Mouse (Mus musculus): ENCODE data around the gene Kcnab1. TPM values are rescaled to one million over a fixed set of nuclear protein-coding genes. Genes with fewer than 3 reads are reported as not detected.

The Kcnab1 gene
- polyA plus RNA-seq, 1 experiment from 2014 or later: 16.8 TPM

GRCm38 (mm10) chr3:65220287-65220686 lies 111.1 kb downstream of the Kcnab1 start:
- ATAC-seq (ENCODE audit: low read depth): no peak

GRCm38 (mm10) chr3:65223635-65224034 lies 114.5 kb downstream of the Kcnab1 start:
- H3K9me3 ChIP-seq (ENCODE audit: control insufficient read depth, low read length): no peaks in the 10 kb centered on the region
- ATAC-seq (ENCODE audit: low read depth): no peak
- H3K4me2 ChIP-seq (ENCODE audit: low read depth, low read length): no peak overlapping the region
- no peak overlapping the region for H3K9ac ChIP-seq (replicated peaks; ENCODE audit: low read depth, low read length)
- H3K27me3 ChIP-seq (ENCODE audit: control insufficient read depth, insufficient read depth, low read length): no peaks in the 10 kb centered on the region
- H3K4me3 ChIP-seq (ENCODE audit: low read depth, low read length): no peak overlapping the region
- no peak overlapping the region for H3K27ac ChIP-seq (ENCODE audit: low read depth, low read length)
- H3K36me3 ChIP-seq (ENCODE audit: control insufficient read depth, insufficient read depth, low read length): no peaks in the 10 kb centered on the region
- WGBS: 94% methylated on average over 2 of the region's 2 CpGs
- H3K4me1 ChIP-seq (ENCODE audit: control insufficient read depth, insufficient read depth, low read length): no peaks in the 10 kb centered on the region

More at GRCm38 (mm10) chr3:65220287-65220686, 111.1 kb downstream of the Kcnab1 start:
- Histone ChIP-seq H3K36me3 (ENCODE audit: control insufficient read depth, insufficient read depth, low read length) (no peaks in the 10 kb centered on the region), H3K4me2 (ENCODE audit: low read depth, low read length) (no peak overlapping the region), H3K4me3 (ENCODE audit: low read depth, low read length) (no peak overlapping the region), H3K9ac (replicated peaks; ENCODE audit: low read depth, low read length) (no peak overlapping the region), H3K27me3 (ENCODE audit: control insufficient read depth, insufficient read depth, low read length) (no peaks in the 10 kb centered on the region), H3K9me3 (ENCODE audit: control insufficient read depth, low read length) (no peaks in the 10 kb centered on the region), H3K4me1 (ENCODE audit: control insufficient read depth, insufficient read depth, low read length) (no peaks in the 10 kb centered on the region), H3K27ac (ENCODE audit: low read depth, low read length) (no peak overlapping the region)

- Histone ChIP-seq H3K4me2 (ENCODE audit: low read depth, low read length) (no peak overlapping the region), H3K27ac (ENCODE audit: low read depth, low read length) (no peak overlapping the region), H3K9ac (replicated peaks; ENCODE audit: low read depth, low read length) (no peak overlapping the region), H3K27me3 (ENCODE audit: control insufficient read depth, insufficient read depth, low read length) (no peaks in the 10 kb centered on the region), H3K4me3 (ENCODE audit: low read depth, low read length) (no peak overlapping the region), H3K36me3 (ENCODE audit: control insufficient read depth, insufficient read depth, low read length) (no peaks in the 10 kb centered on the region), H3K9me3 (ENCODE audit: control insufficient read depth, low read length) (peaks cover 1% of the 10 kb centered on the region; the same call in 1 of the 2 replicates), H3K4me1 (ENCODE audit: control insufficient read depth, insufficient read depth, low read length) (no peaks in the 10 kb centered on the region)
- ATAC-seq (ENCODE audit: low read depth): peak; percentile 51; the same call in 1 of the 2 replicates
- WGBS: 52% methylated on average over 1 of the region's 1 CpGs
Observed at GRCm38 (mm10) chr3:65230978-65231377, 121.8 kb downstream of the Kcnab1 start.

- 79% methylated on average over 11 of the region's 11 CpGs for WGBS
Observed at GRCm38 (mm10) chr3:65231419-65232090, 122.4 kb downstream of the Kcnab1 start.

GRCm38 (mm10) chr3:65249023-65249422 lies 139.8 kb downstream of the Kcnab1 start:
- no peak overlapping the region for H3K27ac ChIP-seq (ENCODE audit: low read depth, low read length)
- no peak for ATAC-seq (ENCODE audit: low read depth)
- no peak overlapping the region for H3K4me2 ChIP-seq (ENCODE audit: low read depth, low read length)
- no peak overlapping the region for H3K4me3 ChIP-seq (ENCODE audit: low read depth, low read length)
- H3K36me3 ChIP-seq (ENCODE audit: control insufficient read depth, insufficient read depth, low read length): no peaks in the 10 kb centered on the region
- H3K4me1 ChIP-seq (ENCODE audit: control insufficient read depth, insufficient read depth, low read length): no peaks in the 10 kb centered on the region
- no peaks in the 10 kb centered on the region for H3K27me3 ChIP-seq (ENCODE audit: control insufficient read depth, insufficient read depth, low read length)
- no peaks in the 10 kb centered on the region for H3K9me3 ChIP-seq (ENCODE audit: control insufficient read depth, low read length)
- WGBS: 68% methylated on average over 6 of the region's 6 CpGs
- no peak overlapping the region for H3K9ac ChIP-seq (replicated peaks; ENCODE audit: low read depth, low read length)

More at GRCm38 (mm10) chr3:65231419-65232090, 122.4 kb downstream of the Kcnab1 start:
- Histone ChIP-seq H3K4me1 (ENCODE audit: control insufficient read depth, insufficient read depth, low read length) (no peaks in the 10 kb centered on the region), H3K36me3 (ENCODE audit: control insufficient read depth, insufficient read depth, low read length) (no peaks in the 10 kb centered on the region), H3K4me3 (ENCODE audit: low read depth, low read length) (no peak overlapping the region), H3K4me2 (ENCODE audit: low read depth, low read length) (no peak overlapping the region), H3K27me3 (ENCODE audit: control insufficient read depth, insufficient read depth, low read length) (no peaks in the 10 kb centered on the region), H3K9ac (replicated peaks; ENCODE audit: low read depth, low read length) (no peak overlapping the region), H3K27ac (ENCODE audit: low read depth, low read length) (no peak overlapping the region), H3K9me3 (ENCODE audit: control insufficient read depth, low read length) (peaks cover 5% of the 10 kb centered on the region; the same call in 1 of the 2 replicates)
- peak; percentile 41; the same call in 1 of the 2 replicates for ATAC-seq (ENCODE audit: low read depth)

GRCm38 (mm10) chr3:65260521-65260920 lies 151.3 kb downstream of the Kcnab1 start:
- Histone ChIP-seq H3K4me1 (ENCODE audit: control insufficient read depth, insufficient read depth, low read length) (no peaks in the 10 kb centered on the region), H3K27ac (ENCODE audit: low read depth, low read length) (no peak overlapping the region), H3K36me3 (ENCODE audit: control insufficient read depth, insufficient read depth, low read length) (no peaks in the 10 kb centered on the region), H3K4me2 (ENCODE audit: low read depth, low read length) (no peak overlapping the region), H3K27me3 (ENCODE audit: control insufficient read depth, insufficient read depth, low read length) (no peaks in the 10 kb centered on the region), H3K9ac (replicated peaks; ENCODE audit: low read depth, low read length) (no peak overlapping the region), H3K9me3 (ENCODE audit: control insufficient read depth, low read length) (no peaks in the 10 kb centered on the region), H3K4me3 (ENCODE audit: low read depth, low read length) (no peak overlapping the region)
- no peak for ATAC-seq (ENCODE audit: low read depth)
- 93% methylated on average over 4 of the region's 4 CpGs for WGBS

GRCm38 (mm10) chr3:65262506-65263422 lies 153.6 kb downstream of the Kcnab1 start:
- Histone ChIP-seq H3K36me3 (ENCODE audit: control insufficient read depth, insufficient read depth, low read length) (no peaks in the 10 kb centered on the region), H3K4me1 (ENCODE audit: control insufficient read depth, insufficient read depth, low read length) (no peaks in the 10 kb centered on the region), H3K27ac (ENCODE audit: low read depth, low read length) (no peak overlapping the region), H3K27me3 (ENCODE audit: control insufficient read depth, insufficient read depth, low read length) (no peaks in the 10 kb centered on the region), H3K4me3 (ENCODE audit: low read depth, low read length) (no peak overlapping the region), H3K9me3 (ENCODE audit: control insufficient read depth, low read length) (no peaks in the 10 kb centered on the region), H3K4me2 (ENCODE audit: low read depth, low read length) (no peak overlapping the region), H3K9ac (replicated peaks; ENCODE audit: low read depth, low read length) (no peak overlapping the region)
- no peak for ATAC-seq (ENCODE audit: low read depth)
- 83% methylated on average over 12 of the region's 12 CpGs for WGBS

GRCm38 (mm10) chr3:65273317-65273716 lies 164.1 kb downstream of the Kcnab1 start:
- H3K4me3 ChIP-seq (ENCODE audit: low read depth, low read length): no peak overlapping the region
- no peaks in the 10 kb centered on the region for H3K9me3 ChIP-seq (ENCODE audit: control insufficient read depth, low read length)
- H3K4me1 ChIP-seq (ENCODE audit: control insufficient read depth, insufficient read depth, low read length): no peaks in the 10 kb centered on the region
- no peak overlapping the region for H3K9ac ChIP-seq (replicated peaks; ENCODE audit: low read depth, low read length)
- H3K36me3 ChIP-seq (ENCODE audit: control insufficient read depth, insufficient read depth, low read length): no peaks in the 10 kb centered on the region
- H3K4me2 ChIP-seq (ENCODE audit: low read depth, low read length): no peak overlapping the region
- no peaks in the 10 kb centered on the region for H3K27me3 ChIP-seq (ENCODE audit: control insufficient read depth, insufficient read depth, low read length)
- no peak for ATAC-seq (ENCODE audit: low read depth)
- H3K27ac ChIP-seq (ENCODE audit: low read depth, low read length): no peak overlapping the region
- 73% methylated on average over 1 of the region's 1 CpGs for WGBS

- WGBS: 94% methylated on average over 10 of the region's 10 CpGs
- H3K27me3 ChIP-seq (ENCODE audit: control insufficient read depth, insufficient read depth, low read length): no peaks in the 10 kb centered on the region
- H3K4me3 ChIP-seq (ENCODE audit: low read depth, low read length): no peak overlapping the region
- no peak overlapping the region for H3K27ac ChIP-seq (ENCODE audit: low read depth, low read length)
- H3K4me2 ChIP-seq (ENCODE audit: low read depth, low read length): no peak overlapping the region
- H3K9ac ChIP-seq (replicated peaks; ENCODE audit: low read depth, low read length): no peak overlapping the region
- no peaks in the 10 kb centered on the region for H3K4me1 ChIP-seq (ENCODE audit: control insufficient read depth, insufficient read depth, low read length)
- H3K36me3 ChIP-seq (ENCODE audit: control insufficient read depth, insufficient read depth, low read length): no peaks in the 10 kb centered on the region
- H3K9me3 ChIP-seq (ENCODE audit: control insufficient read depth, low read length): no peaks in the 10 kb centered on the region
- ATAC-seq (ENCODE audit: low read depth): no peak
Observed at GRCm38 (mm10) chr3:65277777-65278176, 168.6 kb downstream of the Kcnab1 start.

All from neural tube, embryonic 14.5 days (tissue).